Mouse (Mus musculus) frontal cortex, postnatal 25 days (tissue): ENCODE results near the gene Svip.

ENCODE experiments used
- DNase-seq, 2 experiments: peaks; one replicate each; pipeline ENCODE4 v3.0.0; 2022; ENCODE audit warnings: low spot score in 2 of 2

Gene Svip

GRCm38 (mm10) chr7:52005511-52006295, at the start of gene Svip:
Svip (minus strand) TSS chr7:52006018.
- DNase-seq = peak; percentile 76 to 83

- DNase-seq = peak; percentile 7 to 47
These were observed 32.1 kb upstream of the Svip start for GRCm38 (mm10) chr7:52037600-52038582.

- DNase-seq = no peak
These were observed 18.3 kb upstream of the Svip start for GRCm38 (mm10) chr7:52024050-52024626.

DNA sequence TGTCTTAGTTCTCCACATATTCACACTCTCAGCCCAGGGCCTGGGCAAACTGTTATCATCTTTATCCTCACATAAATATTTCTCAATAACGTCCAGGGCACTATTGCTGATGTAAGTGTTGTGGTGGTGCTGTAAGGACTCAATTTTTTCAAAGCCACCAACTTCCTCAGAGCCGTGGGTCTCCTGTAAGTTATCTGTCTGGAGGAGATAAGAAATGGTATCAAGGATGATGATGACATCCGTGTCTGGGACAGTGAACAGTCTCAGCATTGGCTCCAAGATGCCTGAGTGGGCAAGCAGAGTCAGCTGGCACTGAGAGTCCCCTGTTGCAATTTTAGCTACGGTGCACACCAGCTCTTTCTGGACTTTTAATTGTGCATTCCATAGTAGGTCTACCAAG, 16.2 kb upstream of the Svip start:
- DNase-seq = no peak

DNA sequence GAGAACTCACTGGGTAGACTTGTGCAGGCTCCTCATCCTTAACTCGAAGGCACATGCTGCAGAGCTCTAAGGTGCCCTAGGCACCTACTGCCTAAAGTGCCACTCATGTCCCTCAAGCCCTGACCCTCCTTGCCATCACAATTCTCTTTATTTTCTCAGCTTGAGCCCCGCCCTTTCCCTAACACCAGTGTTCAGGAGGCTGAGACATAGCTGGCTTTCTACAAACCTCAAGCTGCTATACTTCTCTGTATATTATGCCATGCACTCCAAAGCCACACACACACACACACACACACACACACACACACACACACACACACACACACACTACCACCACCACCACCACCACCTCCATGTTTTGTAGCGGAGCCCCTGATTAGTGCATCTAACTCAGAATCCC, 9.8 kb upstream of the Svip start, which contains the start of gene 1700015G11Rik:
1700015G11Rik (minus strand) TSS at position 101 of the 400 bp plus-strand sequence.
- no peak for DNase-seq

- DNase-seq = no peak
These were observed 9.4 kb upstream of the Svip start for GRCm38 (mm10) chr7:52015180-52015579.

GRCm38 (mm10) chr7:52013457-52013856, 7.6 kb upstream of the Svip start:
- DNase-seq = no peak

- no peak for DNase-seq
These were observed 1.3 kb upstream of the Svip start for GRCm38 (mm10) chr7:52007138-52007537.

- no peak for DNase-seq
These were observed 445 bp upstream of the Svip start for GRCm38 (mm10) chr7:52006296-52006630.

DNA sequence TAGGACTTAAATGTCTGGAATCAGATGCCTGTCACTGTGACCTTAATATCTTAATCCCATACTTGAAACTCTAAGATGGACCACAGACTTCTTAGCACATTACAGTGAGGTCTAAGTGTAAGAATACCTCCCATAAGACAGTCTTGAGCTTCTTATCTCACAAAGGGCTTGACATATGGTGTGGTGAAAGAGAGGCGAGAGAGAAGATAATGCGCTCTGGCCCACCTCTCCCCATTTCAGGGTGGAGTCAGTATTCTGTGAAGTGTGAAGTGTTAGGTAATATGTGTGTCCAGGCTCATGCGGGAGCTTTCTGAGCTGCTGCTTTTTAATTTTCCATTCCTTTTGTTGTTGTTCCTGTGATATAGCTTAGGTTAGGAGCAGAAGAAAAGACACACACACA, 14.8 kb downstream of the Svip start:
- no peak for DNase-seq

- no peak for DNase-seq
These were observed 18.9 kb downstream of the Svip start for GRCm38 (mm10) chr7:51986909-51987308.

DNA sequence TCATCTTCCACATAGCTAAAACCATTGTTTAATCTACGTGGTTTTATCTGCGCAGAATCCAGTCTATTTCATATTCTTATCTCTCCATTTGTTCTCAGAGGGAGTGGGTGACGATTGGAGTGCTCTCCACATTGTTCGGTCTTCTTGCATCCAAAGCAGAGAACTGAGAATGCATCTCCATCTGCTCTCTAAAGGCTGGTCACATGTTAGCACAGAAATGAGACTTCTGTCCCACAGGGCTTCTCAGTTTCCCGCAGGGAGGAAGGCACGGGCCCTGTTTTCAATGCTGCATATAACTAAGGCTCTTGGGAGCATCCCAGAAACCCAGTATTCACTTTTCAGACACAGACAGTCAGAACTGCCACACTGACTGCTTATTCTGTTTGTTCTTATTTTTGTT, 20.1 kb downstream of the Svip start:
- no peak for DNase-seq

DNA sequence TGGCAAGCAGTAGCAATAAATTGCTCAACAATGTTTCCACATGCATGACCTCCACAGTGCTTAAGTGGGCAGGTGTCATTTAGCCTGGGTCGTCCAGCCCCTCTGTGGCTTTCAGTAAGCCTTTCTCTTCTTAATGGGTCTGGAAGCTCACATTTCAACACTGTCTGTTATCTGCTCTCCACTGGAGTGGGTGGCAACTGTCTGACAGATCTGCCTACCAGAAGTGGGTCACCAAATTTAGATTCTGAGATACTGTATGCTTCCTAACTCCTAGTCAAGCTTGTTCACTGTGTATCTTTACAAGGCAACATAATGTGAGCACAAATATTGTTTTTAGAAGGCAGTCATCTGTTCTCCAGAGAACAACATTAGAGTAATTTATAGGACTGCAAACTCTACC, 23.5 kb downstream of the Svip start:
- no peak for DNase-seq

DNA sequence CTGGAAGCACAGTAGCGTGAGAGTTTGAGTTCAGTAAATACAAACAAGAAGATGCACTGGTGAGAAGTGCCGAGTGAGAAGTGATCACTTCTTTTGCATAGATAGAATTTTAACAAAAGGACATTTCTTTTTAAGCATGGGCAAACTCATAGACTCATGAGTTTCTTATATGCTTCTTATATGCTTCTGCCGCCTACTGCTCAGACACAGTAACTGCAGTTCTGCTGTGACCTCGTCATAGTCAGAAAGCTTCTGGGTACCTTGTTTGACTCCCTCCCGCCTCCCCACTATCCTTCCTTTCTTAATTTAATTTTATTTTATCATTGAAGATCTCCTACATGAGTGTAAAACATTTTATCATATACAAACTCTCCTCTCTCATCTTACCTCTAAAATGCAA, 26.5 kb downstream of the Svip start:
- DNase-seq = no peak

DNA sequence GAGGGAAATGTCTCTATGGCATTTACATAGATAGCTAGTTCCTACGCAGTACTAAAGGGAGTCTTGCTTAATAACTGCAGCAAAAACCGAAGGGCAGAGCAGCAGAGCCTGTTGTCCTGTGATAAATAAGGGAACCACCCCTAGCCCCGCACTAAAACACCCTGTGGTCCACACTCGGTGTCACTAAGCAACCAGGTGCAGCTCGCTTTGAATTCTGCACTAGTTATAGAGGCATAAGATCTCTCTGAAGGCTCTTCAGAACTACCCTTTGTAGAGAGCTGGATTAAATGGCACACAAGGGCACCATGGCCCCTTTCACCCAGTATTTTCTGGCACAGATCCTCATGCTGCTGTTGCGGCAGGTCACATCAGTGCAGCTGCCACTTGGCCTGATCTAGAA, 30.6 kb downstream of the Svip start:
- DNase-seq = no peak

GRCm38 (mm10) chr7:51973526-51973925, 32.3 kb downstream of the Svip start:
- DNase-seq = no peak

- DNase-seq = no peak
These were observed 32.7 kb downstream of the Svip start for GRCm38 (mm10) chr7:51973091-51973490.

DNA sequence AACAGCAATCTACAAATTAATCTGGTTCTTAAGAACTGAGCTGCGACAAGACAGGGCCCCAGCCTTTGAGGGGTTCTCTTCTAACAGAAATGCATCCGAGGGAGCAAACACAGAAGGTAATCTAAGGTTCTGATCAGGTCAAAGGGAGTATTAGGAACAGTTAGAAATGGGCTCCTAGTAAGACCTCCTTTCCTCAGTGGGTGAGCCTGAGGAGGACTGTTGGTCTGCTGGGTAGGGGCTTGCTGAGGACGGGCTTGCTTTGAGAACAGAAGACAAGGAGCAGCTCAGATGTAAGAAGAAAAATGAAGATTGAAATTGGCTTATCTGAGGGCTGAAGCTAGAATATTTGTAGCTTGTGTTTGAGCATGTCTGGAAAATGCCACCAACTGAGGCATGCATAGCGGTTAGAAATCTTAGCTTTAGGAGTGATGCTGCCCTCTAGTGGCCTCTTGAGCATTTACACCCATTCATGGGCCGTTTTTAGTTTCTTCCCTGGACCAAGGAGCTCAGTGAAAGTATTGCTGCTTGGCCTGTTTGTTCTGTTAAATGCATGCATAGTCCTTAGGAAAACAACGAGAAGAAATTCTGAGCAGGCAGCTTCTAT, 33.5 kb downstream of the Svip start:
- DNase-seq = peak in 1 of 2 experiments; percentile 44

DNA sequence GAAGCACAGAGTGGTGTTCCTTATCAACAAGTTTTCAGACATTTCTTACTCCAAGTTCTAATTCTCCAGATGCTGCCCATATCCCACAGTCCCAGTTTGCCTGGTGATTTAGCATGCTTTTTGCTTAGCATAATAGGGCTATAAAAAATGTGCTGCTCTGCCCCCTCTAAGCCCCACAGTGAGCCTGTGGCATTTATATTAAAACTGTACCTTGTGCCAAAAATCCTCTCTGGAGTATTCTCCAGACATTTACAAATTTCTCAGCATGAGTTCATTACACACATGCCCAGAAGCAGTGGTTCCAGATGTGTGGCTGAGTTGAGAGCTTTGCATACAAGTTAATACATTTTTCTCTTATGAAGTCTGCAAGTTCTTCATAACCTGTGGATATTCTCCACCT, 36.4 kb downstream of the Svip start:
- no peak for DNase-seq

DNA sequence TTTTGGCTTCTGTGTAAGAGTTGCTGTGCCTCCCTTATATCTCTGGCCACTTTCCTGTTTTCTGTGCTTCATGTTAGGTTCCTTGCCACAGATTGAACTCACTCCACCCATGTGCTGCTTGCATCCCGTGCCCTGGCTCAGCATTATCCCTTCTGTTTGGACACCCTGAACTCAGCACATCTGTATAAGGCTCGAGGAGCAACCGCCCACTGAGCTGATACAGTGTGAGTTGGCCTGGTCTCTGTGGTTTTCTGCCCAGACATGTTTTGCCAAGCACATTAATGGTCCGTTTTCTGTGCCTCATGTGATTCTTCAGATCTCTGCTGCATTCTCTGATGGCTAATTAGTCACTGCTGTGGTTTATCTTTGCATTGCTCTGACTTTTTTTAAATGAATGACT, 38.2 kb downstream of the Svip start:
- DNase-seq = no peak

- DNase-seq = no peak
These were observed 41.1 kb downstream of the Svip start for GRCm38 (mm10) chr7:51964681-51965080.
